Mouse (Mus musculus) midbrain, embryonic 10.5 days (tissue): ENCODE results near the gene C1qtnf6. TPM values are rescaled to one million over a fixed set of nuclear protein-coding genes. Genes with fewer than 3 reads are reported as not detected.
A peak's percentile ranks its signal among the peaks of the same experiment; 100 is the strongest.

Experiments
- DNase-seq: peaks from one replicate; pipeline ENCODE4 v3.0.0-alpha.2; 2017; ENCODE audit warnings: low spot score
- H3K27ac ChIP-seq: fragments of 300-500 bp; sonication (generic); replicated peaks from 2 replicates; pipeline ENCODE4 v1.5.1; 2016; ENCODE audit warnings: mild to moderate bottlenecking
- H3K27me3 ChIP-seq: fragments of 300-500 bp; sonication (generic); 2 replicates; pipeline ENCODE4 v1.6.1; 2016; ENCODE audit warnings: low read depth, mild to moderate bottlenecking; ENCODE audit not compliant: poor library complexity, severe bottlenecking
- H3K36me3 ChIP-seq: fragments of 300-500 bp; sonication (generic); 2 replicates; pipeline ENCODE4 v1.6.1; 2016; ENCODE audit warnings: mild to moderate bottlenecking, moderate library complexity
- H3K4me1 ChIP-seq: fragments of 300-500 bp; sonication (generic); 2 replicates; pipeline ENCODE4 v1.6.1; 2016
- H3K4me3 ChIP-seq: fragments of 300-500 bp; sonication (generic); 2 replicates; pipeline ENCODE4 v1.5.1; 2016; ENCODE audit warnings: mild to moderate bottlenecking, moderate library complexity
- H3K9me3 ChIP-seq: fragments of 300-500 bp; sonication (generic); replicated peaks from 2 replicates; pipeline ENCODE4 v1.6.1; 2016; ENCODE audit warnings: mild to moderate bottlenecking
- WGBS: fragments of 180-500 bp; shearing (Covaris S2); methylation state at CpG from one replicate; pipeline ENCODE4 v1.1.7; 2016; 5-methylcytosine and 5-hydroxymethylcytosine counted together
- polyA plus RNA-seq: library from polyadenylated mRNA; unstranded; fragments of >200 nt; fragmentation: Nextera tagmentation; extraction: Ambion mirVana; gene quantifications from 2 replicates; pipeline ENCODE4 v1.2.1, GENCODE M21; 2016

Gene C1qtnf6
- 10.0 and 11.0 TPM in 2 replicates for polyA plus RNA-seq

- DNase-seq: no peak
- peaks cover 47% of the 10 kb centered on the region for H3K4me1 ChIP-seq
- no peaks in the 10 kb centered on the region for H3K36me3 ChIP-seq
- peak within 1 kb of the TSS; percentile 54 for H3K4me3 ChIP-seq
- H3K27ac ChIP-seq: peak within 1 kb of the TSS; percentile 84
- H3K27me3 ChIP-seq: peaks cover 22% of the 10 kb centered on the region
- 77% methylated on average over 17 of the region's 17 CpGs for WGBS
- no peaks in the 10 kb centered on the region for H3K9me3 ChIP-seq
These were observed at the start of gene C1qtnf6 for GRCm38 (mm10) chr15:78530671-78531450. TSS of gene C1qtnf6 (minus strand) at chr15:78531416.

GRCm38 (mm10) chr15:78576284-78576810 lies 45.1 kb upstream of the C1qtnf6 start:
- Histone ChIP-seq H3K4me1 (peaks cover 23% of the 10 kb centered on the region), H3K27me3 (no peaks in the 10 kb centered on the region), H3K9me3 (no peaks in the 10 kb centered on the region), H3K36me3 (no peaks in the 10 kb centered on the region), H3K4me3 (no peak overlapping the region), H3K27ac (no peak overlapping the region)
- 62% methylated on average over 4 of the region's 4 CpGs for WGBS
- DNase-seq: no peak

GRCm38 (mm10) chr15:78572658-78573397 lies 41.6 kb upstream of the C1qtnf6 start, which contains the start of gene Rac2:
TSS of gene Rac2 (minus strand) at chr15:78572783.
- H3K4me1 ChIP-seq: no peaks in the 10 kb centered on the region
- H3K9me3 ChIP-seq: no peaks in the 10 kb centered on the region
- no peak within 1 kb of the TSS for H3K4me3 ChIP-seq
- no peak for DNase-seq
- no peaks in the 10 kb centered on the region for H3K27me3 ChIP-seq
- WGBS: 87% methylated on average over 8 of the region's 8 CpGs
- no peaks in the 10 kb centered on the region for H3K36me3 ChIP-seq
- peak within 1 kb of the TSS; percentile 7 for H3K27ac ChIP-seq

- peak overlapping the region; percentile 7; the same call in 1 of the 2 replicates for H3K27ac ChIP-seq
- no peaks in the 10 kb centered on the region for H3K27me3 ChIP-seq
- no peak overlapping the region for H3K4me3 ChIP-seq
- H3K4me1 ChIP-seq: no peaks in the 10 kb centered on the region
- 91% methylated on average over 5 of the region's 5 CpGs for WGBS
- no peak for DNase-seq
- H3K9me3 ChIP-seq: no peaks in the 10 kb centered on the region
- H3K36me3 ChIP-seq: no peaks in the 10 kb centered on the region
These were observed 41.0 kb upstream of the C1qtnf6 start for GRCm38 (mm10) chr15:78572270-78572600.

- Histone ChIP-seq H3K4me1 (no peaks in the 10 kb centered on the region), H3K36me3 (no peaks in the 10 kb centered on the region), H3K4me3 (no peak overlapping the region), H3K27me3 (no peaks in the 10 kb centered on the region), H3K27ac (peak overlapping the region; percentile 7), H3K9me3 (no peaks in the 10 kb centered on the region)
- 81% methylated on average over 16 of the region's 16 CpGs for WGBS
- DNase-seq: no peak
These were observed 40.5 kb upstream of the C1qtnf6 start for GRCm38 (mm10) chr15:78571554-78572269.

GRCm38 (mm10) chr15:78570170-78570569 lies 39.0 kb upstream of the C1qtnf6 start:
- H3K9me3 ChIP-seq: no peaks in the 10 kb centered on the region
- H3K4me1 ChIP-seq: 0 out of 2 replicates have a peak, but pooled peaks cover 1% of the 10 kb centered on the region
- no peaks in the 10 kb centered on the region for H3K27me3 ChIP-seq
- no peak for DNase-seq
- H3K36me3 ChIP-seq: no peaks in the 10 kb centered on the region
- H3K27ac ChIP-seq: no peak overlapping the region
- H3K4me3 ChIP-seq: no peak overlapping the region
- 92% methylated on average over 5 of the region's 5 CpGs for WGBS

- Histone ChIP-seq H3K27ac (no peak overlapping the region), H3K36me3 (no peaks in the 10 kb centered on the region), H3K4me3 (no peak overlapping the region), H3K9me3 (no peaks in the 10 kb centered on the region), H3K27me3 (no peaks in the 10 kb centered on the region), H3K4me1 (peaks cover 11% of the 10 kb centered on the region; the same call in 1 of the 2 replicates)
- DNase-seq: no peak
- WGBS: 78% methylated on average over 9 of the region's 9 CpGs
These were observed 36.4 kb upstream of the C1qtnf6 start for GRCm38 (mm10) chr15:78567608-78568120.

- 76% methylated on average over 11 of the region's 11 CpGs for WGBS
- Histone ChIP-seq H3K27ac (peak overlapping the region; percentile 56), H3K4me1 (peaks cover 11% of the 10 kb centered on the region; the same call in 1 of the 2 replicates), H3K9me3 (no peaks in the 10 kb centered on the region), H3K4me3 (no peak overlapping the region), H3K36me3 (no peaks in the 10 kb centered on the region), H3K27me3 (no peaks in the 10 kb centered on the region)
- DNase-seq: no peak
These were observed 33.7 kb upstream of the C1qtnf6 start for GRCm38 (mm10) chr15:78564764-78565435.

- 78% methylated on average over 5 of the region's 5 CpGs for WGBS
These were observed 32.7 kb upstream of the C1qtnf6 start for GRCm38 (mm10) chr15:78563937-78564336.

GRCm38 (mm10) chr15:78563344-78563743 lies 32.1 kb upstream of the C1qtnf6 start:
- no peak overlapping the region for H3K27ac ChIP-seq
- H3K4me3 ChIP-seq: no peak overlapping the region
- peaks cover 24% of the 10 kb centered on the region for H3K4me1 ChIP-seq
- H3K36me3 ChIP-seq: no peaks in the 10 kb centered on the region
- no peaks in the 10 kb centered on the region for H3K9me3 ChIP-seq
- DNase-seq: no peak
- WGBS: 88% methylated on average over 3 of the region's 3 CpGs
- no peaks in the 10 kb centered on the region for H3K27me3 ChIP-seq

More at GRCm38 (mm10) chr15:78563937-78564336, 32.7 kb upstream of the C1qtnf6 start:
- H3K4me3 ChIP-seq: no peak overlapping the region
- no peaks in the 10 kb centered on the region for H3K27me3 ChIP-seq
- peaks cover 18% of the 10 kb centered on the region for H3K4me1 ChIP-seq
- no peaks in the 10 kb centered on the region for H3K9me3 ChIP-seq
- H3K27ac ChIP-seq: no peak overlapping the region
- no peak for DNase-seq
- no peaks in the 10 kb centered on the region for H3K36me3 ChIP-seq

- WGBS: 58% methylated on average over 11 of the region's 11 CpGs
These were observed 28.1 kb upstream of the C1qtnf6 start for GRCm38 (mm10) chr15:78559141-78559979.

More at GRCm38 (mm10) chr15:78559141-78559979, 28.1 kb upstream of the C1qtnf6 start:
- Histone ChIP-seq H3K36me3 (no peaks in the 10 kb centered on the region), H3K27me3 (0 out of 2 replicates have a peak, but pooled peaks cover 6% of the 10 kb centered on the region), H3K4me1 (peaks cover 22% of the 10 kb centered on the region), H3K27ac (peak overlapping the region; percentile 55; the same call in 1 of the 2 replicates), H3K4me3 (no peak overlapping the region), H3K9me3 (no peaks in the 10 kb centered on the region)
- no peak for DNase-seq
